Mouse (Mus musculus) cerebellum, adult 18-20 months (tissue): Measurements from ENCODE around the gene Slc25a12.
"Not testable (repeated sequence)": the region's sequence is repeated elsewhere in the genome, so short reads cannot be mapped to it uniquely, and the experiment has no call there.

Experiments used
- DNase-seq, 2 experiments: peaks; one replicate each; pipeline ENCODE4 v3.0.0; 2021

Gene Slc25a12

DNA sequence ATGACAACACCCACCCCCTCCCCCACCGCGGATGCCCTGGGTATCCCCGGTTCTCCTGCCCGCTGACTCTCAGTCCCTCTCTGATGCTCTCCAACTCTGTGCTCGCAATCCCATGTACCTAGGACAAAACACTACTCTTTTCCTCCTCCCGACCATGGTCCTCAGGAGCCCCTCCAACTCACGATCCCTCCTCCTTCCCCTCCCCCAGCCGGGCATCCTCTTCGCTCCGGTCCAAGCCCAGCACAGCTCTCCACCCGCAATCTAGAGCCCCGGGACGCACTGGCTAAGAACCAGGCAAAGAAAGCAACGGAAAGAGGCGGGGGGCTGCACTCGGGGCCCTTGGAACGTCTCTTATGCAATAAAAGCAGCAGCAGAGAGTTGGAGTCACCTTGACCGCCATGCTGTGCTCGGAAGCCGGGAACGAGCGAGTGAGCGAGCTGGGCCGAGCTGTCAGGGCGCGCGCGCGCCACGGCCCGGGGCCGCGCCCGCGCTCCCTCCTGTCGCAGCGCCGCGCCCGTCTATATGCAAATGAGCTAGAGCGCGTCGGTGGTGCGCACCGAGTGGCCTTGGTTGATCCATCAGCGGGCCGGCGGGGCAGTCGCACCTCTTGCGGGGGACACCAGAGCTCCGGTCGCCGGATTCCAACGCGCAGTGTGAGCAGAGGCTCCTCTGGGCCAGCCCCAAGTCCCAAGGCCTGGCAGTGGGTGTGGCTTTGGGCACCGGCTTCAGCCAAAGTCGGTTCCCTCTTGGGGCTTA is at the start of gene Slc25a12:
Slc25a12 (minus strand) TSS at position 625 of the 756 bp plus-strand sequence.
- peak; percentile 84 for DNase-seq

GRCm38 (mm10) chr2:71405613-71406012 is 38.1 kb upstream of the Slc25a12 start:
- DNase-seq: no peak

- DNase-seq: no peak
Measured at GRCm38 (mm10) chr2:71389864-71390263, 22.3 kb upstream of the Slc25a12 start.

DNA sequence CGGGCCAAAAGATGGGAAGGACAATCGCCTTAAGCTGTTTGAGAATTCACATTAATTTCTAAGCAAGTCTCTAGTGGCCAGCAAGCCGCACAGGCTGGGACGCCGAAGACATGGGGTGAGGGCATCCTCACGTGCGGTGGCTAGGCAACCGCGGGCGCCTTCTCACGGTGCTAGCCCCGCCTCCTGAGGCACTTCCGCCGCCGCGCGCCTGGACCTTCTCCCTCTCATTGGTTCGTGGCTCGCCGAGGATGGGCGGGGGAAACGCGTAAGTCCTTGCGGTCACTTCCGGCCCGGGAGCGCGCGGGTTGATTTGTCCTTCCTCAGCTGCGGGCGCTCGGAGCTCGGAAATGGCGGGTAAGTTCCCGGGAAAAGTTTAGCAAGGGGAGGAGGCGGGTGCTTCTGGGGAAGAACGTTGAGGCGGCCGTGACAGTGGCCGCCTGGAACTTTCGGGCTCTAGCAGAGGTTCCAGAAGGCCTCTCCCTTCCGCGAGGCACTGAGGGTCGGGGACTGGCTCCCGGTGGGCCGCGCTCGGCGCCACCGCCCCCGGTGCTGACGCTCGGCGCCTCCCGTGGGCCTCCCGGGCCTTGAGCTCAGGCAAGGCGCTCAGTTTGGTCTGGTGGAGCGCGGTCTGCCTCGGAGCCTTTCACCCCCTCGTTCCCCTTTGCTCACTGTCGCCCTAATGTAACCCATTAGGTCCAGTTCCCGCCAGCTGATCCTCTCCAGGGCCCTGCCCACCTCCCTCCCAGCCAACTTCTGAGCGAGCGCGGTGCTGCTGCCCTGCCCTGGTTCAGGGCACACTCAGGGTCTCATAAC is 21.6 kb upstream of the Slc25a12 start, which contains the start of gene Hat1:
Hat1 (plus strand) TSS at position 8 of the 813 bp plus-strand sequence.
- DNase-seq: peak; percentile 94 to 97

- no peak for DNase-seq
Measured at GRCm38 (mm10) chr2:71387766-71388165, 20.2 kb upstream of the Slc25a12 start.

DNA sequence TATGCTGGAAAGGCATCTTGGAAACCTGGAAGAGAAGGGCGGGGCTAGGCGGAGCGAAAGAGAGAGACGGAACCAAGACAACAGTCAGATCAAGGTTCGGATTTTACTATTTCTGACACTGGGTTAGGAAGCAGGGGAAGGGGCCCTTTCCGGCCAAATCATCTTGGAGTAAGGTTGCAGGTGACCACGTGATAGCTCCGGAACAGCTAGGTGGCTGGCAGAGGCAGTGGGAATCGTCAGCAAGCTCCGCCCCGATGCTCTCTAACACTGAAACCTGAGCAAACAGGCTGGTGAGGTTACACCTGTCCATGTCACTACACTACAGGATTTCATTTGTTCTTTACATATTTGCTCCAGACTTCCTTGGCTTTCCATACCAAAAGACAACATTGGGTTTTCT is 16.3 kb upstream of the Slc25a12 start:
- no peak for DNase-seq

DNA sequence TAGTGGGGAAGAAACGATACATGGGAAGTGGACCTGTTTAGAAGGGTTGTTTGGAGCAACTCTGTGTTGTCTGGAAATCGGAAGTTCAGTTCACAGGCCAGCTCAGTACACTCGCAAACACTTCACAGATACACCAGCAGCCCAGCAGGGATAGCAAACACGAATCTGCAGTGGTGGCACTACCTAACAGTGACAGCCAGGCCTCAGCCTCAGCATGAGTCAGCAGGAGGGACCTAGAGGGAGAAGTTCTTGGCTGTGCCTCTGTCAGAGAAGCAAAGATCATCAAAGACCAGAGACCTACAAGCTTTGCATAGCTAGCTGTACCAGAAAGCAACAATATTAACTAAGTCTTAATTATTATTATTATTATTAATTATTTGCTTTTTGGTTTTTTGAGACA is 14.4 kb upstream of the Slc25a12 start:
- no peak for DNase-seq

- no peak for DNase-seq
Measured at GRCm38 (mm10) chr2:71377426-71377825, 9.9 kb upstream of the Slc25a12 start.

GRCm38 (mm10) chr2:71376433-71376906 is 8.9 kb upstream of the Slc25a12 start:
- DNase-seq: no peak

DNA sequence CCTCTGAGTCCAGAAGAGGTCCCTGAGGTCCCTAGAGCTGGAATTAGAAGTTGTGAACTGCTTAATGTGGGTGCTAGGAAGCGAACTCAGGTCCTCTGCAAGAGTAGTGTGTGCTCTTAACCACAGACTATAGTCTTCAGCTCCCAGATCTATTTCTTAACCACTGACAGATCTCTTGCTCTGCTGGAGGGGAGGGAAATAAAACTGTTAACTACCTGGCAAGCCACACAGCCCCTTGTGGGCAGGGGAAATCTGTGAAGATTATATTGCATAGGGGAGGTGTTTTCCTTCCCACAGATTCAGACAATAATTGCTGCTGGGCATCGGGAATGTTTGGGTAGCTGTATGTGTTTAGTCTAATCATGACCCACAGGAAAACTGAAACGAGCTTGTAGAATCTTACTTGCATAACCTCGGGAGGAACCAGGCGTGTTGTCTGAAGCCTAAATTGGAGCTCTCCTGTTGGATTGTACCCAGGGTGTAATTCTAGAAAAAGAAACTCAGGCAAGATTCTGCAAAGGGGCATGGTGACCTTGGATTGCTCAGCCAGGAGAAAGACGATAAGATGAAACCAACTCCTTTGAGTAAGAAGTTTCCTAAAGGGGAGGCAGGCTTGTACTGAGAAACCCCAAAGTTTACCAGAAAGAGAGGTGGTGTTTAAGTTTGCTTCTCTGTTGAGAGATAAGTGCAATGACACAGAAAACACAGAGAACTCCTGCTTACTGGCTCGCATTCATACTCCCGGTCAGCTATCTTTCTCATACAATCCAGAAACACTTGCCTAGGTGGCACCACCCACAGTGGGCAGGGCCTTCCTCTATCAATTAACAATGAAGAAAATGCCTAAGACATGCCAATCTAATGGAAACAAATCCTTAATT is 7.0 kb upstream of the Slc25a12 start:
- DNase-seq: no peak

DNA sequence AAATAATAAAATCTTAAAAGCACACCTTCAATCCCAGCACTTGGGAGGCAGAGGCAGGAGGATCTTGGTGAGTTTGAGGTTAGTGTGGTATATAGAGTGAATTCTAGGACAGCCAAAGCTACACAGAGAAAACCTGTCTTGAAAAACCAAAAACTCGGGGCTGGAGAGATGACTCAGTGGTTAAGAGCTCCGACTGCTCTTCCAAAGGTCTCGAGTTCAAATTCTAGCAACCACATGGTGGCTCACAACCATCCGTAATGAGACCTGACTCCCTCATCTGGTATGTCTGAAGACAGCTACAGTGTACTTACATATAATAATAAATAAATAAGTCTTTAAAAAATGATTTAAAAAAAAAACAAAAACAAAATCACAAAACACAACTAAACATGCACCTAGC is 4.7 kb upstream of the Slc25a12 start:
- DNase-seq: not testable (repeated sequence)

- DNase-seq: no peak
Measured at GRCm38 (mm10) chr2:71371790-71372189, 4.2 kb upstream of the Slc25a12 start.

- DNase-seq: no peak
Measured at GRCm38 (mm10) chr2:71368086-71368485, 537 bp upstream of the Slc25a12 start.

DNA sequence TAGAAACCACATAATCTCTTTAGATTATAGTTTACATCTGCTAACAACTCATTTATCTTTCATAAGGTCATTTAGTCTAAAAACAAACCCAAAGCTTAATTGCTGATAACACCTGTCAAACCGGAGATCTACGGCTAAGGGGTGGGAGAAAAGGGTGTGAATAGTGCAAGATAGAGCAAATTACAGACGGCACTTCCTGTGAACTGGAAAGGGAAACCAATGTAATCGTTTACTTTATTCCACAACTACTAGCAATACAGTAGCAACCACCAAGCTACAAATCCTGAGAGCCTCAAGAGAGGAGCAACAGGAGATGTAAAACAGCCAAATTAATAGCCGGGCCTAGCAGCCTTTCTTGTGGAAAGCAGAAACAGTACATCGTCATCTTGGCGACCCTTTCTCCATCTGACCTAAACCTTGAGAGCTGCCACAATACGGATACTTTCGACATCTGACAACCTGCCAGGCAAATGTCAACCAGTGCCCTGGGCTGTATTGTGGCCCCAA is 878 bp downstream of the Slc25a12 start:
- DNase-seq: no peak

- no peak for DNase-seq
Measured at GRCm38 (mm10) chr2:71360192-71360591, 7.4 kb downstream of the Slc25a12 start.

- no peak for DNase-seq
Measured at GRCm38 (mm10) chr2:71358347-71358746, 9.2 kb downstream of the Slc25a12 start.

DNA sequence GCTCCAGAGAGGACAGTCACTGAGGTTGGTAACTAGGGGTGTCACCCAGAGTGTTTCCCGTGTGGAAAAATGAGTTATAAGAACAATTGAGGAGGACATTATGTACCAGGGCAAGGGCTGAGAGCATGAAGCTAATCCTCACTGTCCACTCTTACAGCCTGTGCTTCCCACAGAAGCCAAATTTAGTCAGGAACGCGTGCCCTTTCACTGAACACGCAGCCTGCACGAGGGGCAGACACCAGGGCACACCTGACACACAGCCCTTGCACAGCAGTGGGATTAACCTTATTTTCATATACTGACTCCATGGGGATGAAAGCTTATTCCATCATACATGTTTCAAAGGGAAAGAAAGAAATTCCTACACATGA is 13.5 kb downstream of the Slc25a12 start:
- no peak for DNase-seq

- DNase-seq: no peak
Measured at GRCm38 (mm10) chr2:71353306-71354054, 14.1 kb downstream of the Slc25a12 start.

DNA sequence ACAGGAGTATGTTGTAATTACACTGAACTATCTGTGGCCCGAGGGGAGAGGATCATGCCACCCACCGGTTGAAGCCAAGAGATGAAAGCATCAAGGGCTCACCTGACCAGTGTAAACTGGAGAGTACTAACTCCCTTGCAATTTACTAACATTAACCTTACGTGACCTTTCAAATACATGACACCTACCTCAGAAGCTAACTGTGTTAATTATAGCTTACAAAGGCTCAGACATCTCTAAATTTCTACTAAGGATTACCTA is 15.9 kb downstream of the Slc25a12 start:
- no peak for DNase-seq

DNA sequence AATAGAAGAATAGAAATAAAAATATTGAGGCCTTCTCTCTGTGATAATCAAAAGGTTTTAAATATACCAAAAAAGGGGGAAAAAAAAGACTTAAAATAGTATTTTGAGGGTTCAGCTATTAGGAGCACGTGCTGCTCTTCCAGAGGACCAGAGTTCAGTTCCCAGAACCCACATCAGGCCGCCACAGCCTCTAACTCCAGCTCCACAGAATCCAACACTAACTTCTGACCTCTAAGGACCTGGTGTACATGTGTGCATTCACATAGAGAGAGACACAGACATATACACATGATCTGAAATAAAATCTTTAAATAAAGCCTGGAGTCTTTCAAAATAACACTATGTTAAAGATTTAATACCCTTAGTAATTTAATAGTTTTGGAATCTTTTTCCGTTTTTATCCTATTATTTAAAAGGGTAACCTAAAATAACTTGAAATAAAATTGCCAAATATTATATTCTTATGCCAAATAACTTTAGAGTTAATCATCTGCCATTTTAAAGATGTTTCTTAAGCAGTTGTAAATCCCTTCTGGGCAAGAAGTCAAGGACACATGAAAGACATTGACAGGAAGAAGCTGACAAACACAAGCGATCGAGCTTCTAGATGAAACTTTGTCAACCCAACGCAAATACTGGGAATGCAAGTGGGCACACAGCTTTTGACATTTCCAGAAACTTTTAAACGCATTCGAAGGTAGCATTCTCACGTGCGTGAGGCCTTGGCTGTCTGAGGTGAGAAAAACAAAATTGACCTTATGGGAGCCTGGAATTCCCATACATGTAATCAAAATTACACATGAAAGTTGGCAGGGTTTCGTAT is 16.4 kb downstream of the Slc25a12 start:
- no peak for DNase-seq

DNA sequence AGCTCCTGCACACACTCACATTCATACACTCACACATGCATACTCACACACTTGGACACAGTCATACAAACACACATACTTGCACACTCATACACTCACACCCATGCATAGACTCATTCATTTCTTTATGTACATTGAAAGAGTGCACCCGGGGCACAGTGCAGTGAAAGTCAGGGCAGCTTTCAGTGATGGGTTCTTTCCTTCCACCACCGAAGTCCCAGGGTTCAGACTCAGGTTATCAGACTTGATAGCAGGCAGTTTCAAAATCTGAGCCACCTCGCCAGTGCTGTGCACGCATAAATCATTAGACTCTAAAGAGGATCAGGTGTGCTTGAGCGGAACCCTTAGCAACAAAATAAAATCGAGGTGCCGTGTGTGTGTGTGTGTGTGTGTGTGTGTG is 17.4 kb downstream of the Slc25a12 start:
- no peak for DNase-seq
